Mouse (Mus musculus) heart, postnatal 0 days (tissue): ENCODE results near the gene Rnf144b.

Experiments
- CTCF ChIP-seq: IDR thresholded peaks from 2 replicates; pipeline ENCODE4 v1.5.1; 2016; ENCODE audit warnings: antibody characterized with exemption, control low read depth, low read depth
- EP300 ChIP-seq: IDR thresholded peaks from 2 replicates; pipeline ENCODE4 v1.6.1; 2016; ENCODE audit warnings: antibody characterized with exemption, low read depth

GRCm38 (mm10) chr13:47261961-47262360 is 139.5 kb downstream of the Rnf144b start:
- TF ChIP-seq CTCF (no peak), EP300 (peak; percentile 87; the same call in 1 of the 2 replicates)
